Mouse (Mus musculus): ENCODE measurements at regions not wholly inside any gene's neighbourhood (a gene's known extent, or its start where the extent isn't known, plus 50 kb on each side); places are given as distances from the start of the nearest gene placed in this dataset.
"Not testable (repeated sequence)": the region's sequence is repeated elsewhere in the genome, so short reads cannot be mapped to it uniquely, and the experiment has no call there.

DNA sequence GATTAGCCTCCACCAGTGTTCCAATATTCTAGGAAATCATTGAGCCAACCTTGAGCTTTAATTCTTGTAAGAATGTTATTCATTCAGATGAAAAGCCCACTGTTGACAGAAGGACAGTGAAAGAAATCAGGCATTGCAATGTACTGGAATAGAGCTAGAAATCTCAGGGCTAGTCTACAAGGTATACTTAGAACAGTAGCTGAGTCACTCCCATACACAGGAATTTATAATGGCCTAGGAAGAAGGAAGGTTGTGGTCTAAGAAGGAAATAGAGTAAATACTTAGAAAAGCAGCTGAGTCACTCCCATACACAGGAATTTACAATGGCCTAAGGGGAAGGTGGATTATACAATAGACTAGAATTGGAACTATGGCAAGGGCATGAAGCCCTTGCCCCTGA lies 174.6 kb downstream of the Fam181b start:
- not testable (repeated sequence) for DNase-seq (ENCODE audit: low spot score in 2 of 2)

DNA sequence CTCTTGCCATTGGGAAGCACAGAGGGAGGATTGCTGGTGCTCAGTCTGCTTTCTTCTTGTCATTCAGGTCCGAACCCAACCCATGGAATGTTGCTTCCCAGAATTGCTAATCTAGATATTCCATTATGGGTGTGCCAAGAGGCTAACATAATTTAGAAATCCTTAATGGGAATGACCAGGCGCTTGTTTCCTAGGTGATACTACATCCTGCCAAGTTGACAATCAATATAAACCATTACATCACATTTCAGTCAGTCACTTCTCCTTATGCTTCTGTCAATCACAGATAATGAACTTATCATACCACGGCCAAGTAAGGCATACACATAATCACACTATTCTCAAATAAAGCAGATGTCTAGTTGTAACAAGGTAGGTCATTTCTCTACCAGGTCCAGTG lies 206.1 kb downstream of the Fam181b start:
- no peak for DNase-seq (ENCODE audit: low spot score in 2 of 2)

DNA sequence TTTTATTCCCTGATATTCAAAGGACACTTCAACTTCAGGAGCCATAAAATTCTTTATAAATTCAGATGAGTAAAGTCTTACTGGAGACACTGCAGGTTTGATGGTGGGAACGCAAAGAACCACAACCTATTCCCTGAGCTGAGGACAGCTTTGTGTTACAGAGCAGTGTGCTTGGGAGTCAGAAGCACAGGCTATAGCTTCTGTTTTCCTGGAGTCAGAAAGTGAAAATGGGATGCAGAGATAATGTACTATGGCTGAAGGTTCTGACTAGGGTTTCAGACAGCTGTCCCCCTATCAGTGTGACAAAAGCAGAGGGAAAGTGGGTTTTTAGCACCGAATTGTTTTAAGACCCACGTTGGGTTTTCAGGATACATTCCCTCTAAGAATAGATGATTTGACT lies 211.8 kb downstream of the Fam181b start:
- DNase-seq (ENCODE audit: low spot score in 2 of 2), result no peak

DNA sequence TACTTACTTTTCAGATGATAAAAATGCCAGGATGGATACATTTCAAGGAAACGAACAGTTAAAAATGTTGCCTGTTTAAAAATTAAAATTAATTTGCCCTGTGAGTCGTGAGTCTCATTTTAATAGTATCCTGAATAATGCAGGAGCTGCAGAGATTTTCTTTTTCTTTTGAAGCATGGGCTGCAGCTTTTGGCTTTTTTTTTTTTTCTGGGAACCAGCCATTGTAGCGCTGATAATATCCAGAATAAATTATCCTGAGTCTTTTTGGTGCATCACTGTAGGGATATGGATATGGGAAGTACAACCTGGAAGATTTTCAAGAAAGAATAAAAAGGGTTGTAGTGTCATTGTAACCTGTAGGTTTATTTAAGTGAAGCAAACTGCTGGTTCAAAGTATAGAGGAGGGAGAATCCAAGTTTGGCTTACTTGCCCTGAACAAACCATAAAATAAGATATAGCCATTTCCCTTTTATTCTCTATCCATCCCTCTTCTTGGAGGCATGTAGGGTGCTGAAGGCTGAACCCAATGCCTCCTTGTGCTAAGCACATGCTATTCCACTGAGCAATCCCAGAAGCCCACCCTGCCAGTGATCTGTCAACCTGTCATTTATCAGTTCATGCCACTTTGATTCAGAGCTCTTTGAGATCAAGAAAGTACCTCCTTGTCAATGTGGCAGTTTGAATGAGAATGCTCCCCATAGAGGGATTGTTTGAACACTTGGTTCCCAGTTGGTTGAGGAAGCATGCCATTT lies 212.5 kb downstream of the Fam181b start:
- no peak for DNase-seq (ENCODE audit: low spot score in 2 of 2)

DNA sequence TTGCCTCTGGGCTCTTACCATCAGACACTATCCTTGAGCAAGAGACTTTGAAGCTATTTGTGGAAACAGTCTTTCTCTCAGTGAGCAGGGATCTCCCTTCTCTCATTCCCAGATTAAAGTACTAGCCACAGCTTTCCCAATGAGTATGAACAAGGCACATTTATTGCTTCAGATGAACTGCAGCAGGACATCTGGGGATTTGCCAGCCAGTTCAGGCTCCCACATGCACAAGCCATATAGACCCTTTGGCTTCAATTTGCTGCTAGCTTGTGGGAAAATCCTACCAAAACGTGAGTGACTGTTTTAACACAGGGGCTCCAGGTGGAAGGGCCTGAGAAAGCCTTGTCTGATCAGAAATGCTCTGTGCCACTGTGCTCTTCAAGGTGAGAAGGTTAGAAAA lies 233.1 kb downstream of the Fam181b start:
- no peak for DNase-seq (ENCODE audit: low spot score in 2 of 2)

DNA sequence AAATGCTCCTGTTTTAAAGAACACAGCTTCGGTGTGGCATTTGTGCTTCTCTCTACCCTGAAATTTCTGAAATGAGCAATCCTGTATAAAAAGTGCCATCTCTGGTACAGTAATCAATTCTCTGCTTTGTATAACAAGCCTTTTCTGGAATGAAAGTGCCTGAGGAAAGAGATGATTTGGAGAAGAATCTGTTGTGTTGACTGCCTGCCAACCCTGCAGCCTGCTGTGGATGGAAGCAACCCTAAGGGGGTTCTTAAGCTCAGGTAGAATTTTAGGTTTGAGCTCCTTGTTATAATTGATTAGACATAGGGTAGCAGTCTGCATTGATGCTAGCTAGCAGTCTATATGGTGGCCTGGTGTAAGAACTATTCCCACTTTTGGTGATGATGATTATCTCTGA lies 251.7 kb downstream of the Fam181b start:
- no peak for DNase-seq (ENCODE audit: low spot score in 2 of 2)

DNA sequence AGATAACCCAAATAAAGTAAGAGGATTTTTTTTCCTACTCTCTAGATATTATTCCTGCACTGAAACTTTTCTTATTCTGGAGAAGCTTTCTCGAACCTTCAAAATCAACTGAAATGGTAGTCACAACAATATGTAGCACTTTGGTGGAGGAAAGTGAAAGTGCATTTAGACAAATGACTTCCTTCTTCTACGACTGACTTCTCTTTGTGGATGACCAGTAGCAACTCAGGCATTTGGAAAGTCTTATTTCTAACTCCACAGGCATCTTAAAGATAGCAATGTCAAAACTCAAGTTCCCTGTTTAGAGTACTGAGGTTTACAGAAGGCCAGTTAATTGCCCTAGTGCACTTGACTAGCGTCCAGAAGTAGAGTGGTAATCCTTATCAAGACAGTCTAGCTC lies 252.5 kb downstream of the Fam181b start:
- no peak for DNase-seq (ENCODE audit: low spot score in 2 of 2)

DNA sequence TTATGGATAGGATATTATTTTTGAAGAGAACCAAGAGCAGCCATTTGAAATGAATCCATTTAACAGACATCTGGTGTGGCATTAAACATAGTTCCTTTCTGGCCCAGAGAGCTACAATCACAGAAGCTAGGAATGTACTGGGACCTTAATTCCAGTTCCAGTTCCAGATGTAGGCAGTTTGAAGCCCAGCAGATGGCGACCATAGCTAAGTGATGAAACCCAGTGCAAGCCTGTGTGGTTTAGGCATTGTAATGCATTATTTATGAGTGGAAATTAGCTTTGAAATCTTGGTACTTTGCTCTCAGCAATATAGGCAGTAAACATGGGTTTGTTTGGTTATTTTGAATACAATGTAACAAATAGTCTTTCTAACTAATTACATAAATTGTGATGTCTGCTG lies 256.8 kb downstream of the Fam181b start:
- DNase-seq (ENCODE audit: low spot score in 2 of 2), result peak; percentile 65 to 67

All from right cerebral cortex, adult 2 months (tissue).